Mouse (Mus musculus): ENCODE results near the gene Tepp.
A peak's percentile ranks its signal among the peaks of the same experiment; 100 is the strongest.

The Tepp gene

DNA sequence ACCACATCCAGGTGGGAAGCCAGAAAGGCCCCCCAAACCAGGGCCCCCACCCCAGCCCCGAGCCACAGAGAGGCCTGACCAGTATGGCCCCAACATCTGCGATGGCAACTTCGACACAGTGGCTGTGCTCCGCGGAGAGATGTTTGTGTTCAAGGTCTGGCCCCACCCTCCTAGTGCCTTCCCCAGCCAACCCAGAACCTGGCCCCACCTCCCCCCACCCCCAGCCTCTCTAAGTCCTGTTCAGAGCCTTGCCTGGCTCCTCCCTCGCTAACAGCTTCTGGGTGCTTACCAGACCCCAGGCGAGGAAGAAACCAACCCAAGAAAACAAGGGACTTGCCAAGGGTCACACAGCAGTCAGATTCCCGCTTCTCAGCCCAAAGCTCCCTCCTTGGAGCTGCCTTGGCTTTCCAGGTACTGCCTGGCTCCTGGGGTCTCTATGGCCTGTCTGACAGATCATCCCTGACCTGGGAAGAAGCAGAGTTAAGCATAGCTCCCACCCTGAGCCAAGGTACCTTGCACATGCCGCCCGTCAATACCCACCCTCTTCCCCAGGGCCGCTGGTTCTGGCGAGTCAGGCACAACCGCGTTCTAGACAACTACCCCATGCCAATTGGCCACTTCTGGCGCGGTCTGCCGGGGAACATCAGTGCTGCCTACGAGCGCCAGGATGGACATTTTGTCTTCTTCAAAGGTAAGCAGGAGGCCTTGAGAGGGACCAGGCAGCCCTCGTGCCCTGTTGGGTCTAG is 59.4 kb downstream of the Tepp start:
- no peak for DNase-seq

DNA sequence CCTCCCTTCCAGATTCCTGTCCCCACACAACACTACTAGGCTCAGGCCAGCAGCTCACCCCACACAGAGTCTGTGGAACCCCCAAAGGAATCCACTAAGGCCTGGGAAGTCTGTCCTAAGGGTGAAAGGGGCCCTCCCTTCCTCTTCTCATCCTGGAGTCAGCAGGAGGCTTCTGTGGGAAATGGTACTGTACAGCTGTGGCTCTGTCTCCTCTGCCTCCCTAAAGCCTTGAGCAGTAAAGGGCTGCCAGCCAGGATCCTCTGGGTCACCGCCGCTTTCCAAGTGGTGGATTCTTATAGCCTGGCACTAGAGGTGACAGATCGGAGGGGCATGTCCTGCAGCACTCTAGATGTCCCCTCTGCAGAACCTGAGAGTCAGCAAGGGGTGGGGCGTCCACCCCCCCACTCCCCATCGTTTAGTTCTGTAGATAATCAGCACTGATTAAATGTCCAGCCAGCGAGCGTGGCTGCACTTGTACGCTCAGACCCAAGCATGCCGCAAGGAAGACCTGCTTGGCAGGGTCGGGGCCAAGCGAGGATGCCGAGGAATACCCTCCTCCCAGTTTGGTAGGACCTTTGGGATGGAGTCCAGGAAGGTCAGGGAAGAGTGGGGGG is 63.1 kb downstream of the Tepp start:
- peak; percentile 97 for DNase-seq

DNA sequence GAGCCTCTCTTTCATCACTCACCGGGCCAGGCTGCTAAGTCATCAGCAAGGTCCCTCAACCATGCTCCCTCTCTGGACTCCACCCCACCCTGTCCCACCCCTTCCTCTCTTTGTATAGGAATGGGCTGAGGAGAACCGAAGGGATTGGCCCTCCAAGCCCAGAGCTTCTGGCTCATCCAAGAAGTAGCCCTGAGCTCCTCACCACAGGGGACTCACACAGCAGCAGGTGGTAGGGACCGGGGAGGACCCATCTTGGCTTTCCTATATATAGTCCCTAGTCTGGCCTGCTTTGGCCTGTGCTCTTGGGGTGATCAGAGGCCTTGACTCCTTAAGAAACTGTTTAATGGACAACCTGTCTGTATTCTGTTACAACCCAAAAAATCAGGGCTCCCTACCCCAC is 64.1 kb downstream of the Tepp start:
- peak; percentile 94 for DNase-seq

DNA sequence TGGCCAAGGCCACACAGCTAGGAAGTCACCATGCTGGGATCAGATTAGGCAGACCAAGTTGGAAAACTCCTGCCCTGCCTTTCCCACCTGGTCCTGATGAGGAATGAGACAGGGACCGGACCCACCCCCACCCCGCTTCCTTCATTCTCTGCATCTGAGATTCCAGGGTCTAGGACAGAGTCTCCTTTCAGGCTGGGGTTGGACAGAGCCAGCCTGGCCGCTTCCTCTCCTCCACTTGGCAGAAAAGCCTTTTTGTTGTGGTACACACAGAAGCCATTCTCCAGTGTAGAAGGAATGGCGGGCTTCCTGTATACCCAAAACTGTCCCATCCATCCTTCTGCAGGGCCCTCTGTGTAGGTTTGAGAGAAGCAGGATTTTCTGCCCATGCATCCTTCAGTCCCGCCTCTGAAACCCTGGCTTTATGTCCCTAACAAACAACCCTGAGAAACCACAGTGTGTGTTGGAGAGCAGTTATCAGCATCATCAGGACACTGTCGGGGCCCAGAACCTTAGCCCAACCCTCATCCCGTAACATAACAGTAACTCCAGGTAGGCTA is 65.1 kb downstream of the Tepp start:
- no peak for DNase-seq

All from heart, adult 11 months (tissue).